Mouse (Mus musculus): ENCODE measurements around the gene Aff4. TPM values are rescaled to one million over a fixed set of nuclear protein-coding genes. Genes with fewer than 3 reads are reported as not detected.
A peak's percentile ranks its signal among the peaks of the same experiment; 100 is the strongest.

Aff4 gene
- polyA plus RNA-seq, 1 experiment, result 16.4 TPM

- H3K4me1 ChIP-seq (replicated peaks; ENCODE audit: control insufficient read depth, insufficient read depth, low read length), result peaks cover 4% of the 10 kb centered on the region; the same call in 1 of the 2 replicates
- peaks cover 4% of the 10 kb centered on the region; the same call in 1 of the 2 replicates for H3K36me3 ChIP-seq (ENCODE audit: control insufficient read depth, insufficient read depth, low read length)
- no peaks in the 10 kb centered on the region for H3K27me3 ChIP-seq (ENCODE audit: control insufficient read depth, insufficient read depth, low read length)
- peak overlapping the region; percentile 96 for H3K4me3 ChIP-seq (ENCODE audit: control insufficient read depth, insufficient read depth, low read length)
- TF ChIP-seq POLR2A (IDR thresholded peaks at IDR 0.05; ENCODE audit: control insufficient read depth, extremely low read depth, insufficient read depth, low read length, poor library complexity) (no peak), CTCF (IDR thresholded peaks at IDR 0.05; ENCODE audit: borderline replicate concordance, control insufficient read depth, extremely low read depth, insufficient read depth, low read length, poor library complexity) (no peak)
- peak overlapping the region; percentile 74 for H3K27ac ChIP-seq (ENCODE audit: control insufficient read depth, insufficient read depth, low read length)
- WGBS, result 4% methylated on average over 14 of the region's 14 CpGs
- DNase-seq, result no peak
Observed at GRCm38 (mm10) chr11:53351943-53352590, 1.4 kb downstream of the Aff4 start.

- DNase-seq, result no peak
- no peak overlapping the region for H3K4me3 ChIP-seq (ENCODE audit: control insufficient read depth, insufficient read depth, low read length)
- peaks cover 4% of the 10 kb centered on the region; the same call in 1 of the 2 replicates for H3K36me3 ChIP-seq (ENCODE audit: control insufficient read depth, insufficient read depth, low read length)
- no peaks in the 10 kb centered on the region for H3K27me3 ChIP-seq (ENCODE audit: control insufficient read depth, insufficient read depth, low read length)
- TF ChIP-seq CTCF (IDR thresholded peaks at IDR 0.05; ENCODE audit: borderline replicate concordance, control insufficient read depth, extremely low read depth, insufficient read depth, low read length, poor library complexity) (no peak), POLR2A (IDR thresholded peaks at IDR 0.05; ENCODE audit: control insufficient read depth, extremely low read depth, insufficient read depth, low read length, poor library complexity) (no peak)
- no peaks in the 10 kb centered on the region for H3K4me1 ChIP-seq (replicated peaks; ENCODE audit: control insufficient read depth, insufficient read depth, low read length)
- H3K27ac ChIP-seq (ENCODE audit: control insufficient read depth, insufficient read depth, low read length), result no peak overlapping the region
- WGBS, result 97% methylated on average over 5 of the region's 5 CpGs
Observed at GRCm38 (mm10) chr11:53358504-53359155, 8.0 kb downstream of the Aff4 start.

- H3K27ac ChIP-seq (ENCODE audit: control insufficient read depth, insufficient read depth, low read length), result no peak overlapping the region
- H3K27me3 ChIP-seq (ENCODE audit: control insufficient read depth, insufficient read depth, low read length), result no peaks in the 10 kb centered on the region
- no peak for DNase-seq
- H3K4me3 ChIP-seq (ENCODE audit: control insufficient read depth, insufficient read depth, low read length), result no peak overlapping the region
- 93% methylated on average over 2 of the region's 2 CpGs for WGBS
- 0 out of 2 replicates have a peak, but pooled peaks cover 2% of the 10 kb centered on the region for H3K4me1 ChIP-seq (replicated peaks; ENCODE audit: control insufficient read depth, insufficient read depth, low read length)
- peaks cover 12% of the 10 kb centered on the region for H3K36me3 ChIP-seq (ENCODE audit: control insufficient read depth, insufficient read depth, low read length)
- no peak for TF ChIP-seq POLR2A (IDR thresholded peaks at IDR 0.05; ENCODE audit: control insufficient read depth, extremely low read depth, insufficient read depth, low read length, poor library complexity)
- TF ChIP-seq CTCF (IDR thresholded peaks at IDR 0.05; ENCODE audit: borderline replicate concordance, control insufficient read depth, extremely low read depth, insufficient read depth, low read length, poor library complexity), result no peak
Observed at GRCm38 (mm10) chr11:53367032-53367431, 16.4 kb downstream of the Aff4 start.

- no peaks in the 10 kb centered on the region for H3K4me1 ChIP-seq (replicated peaks; ENCODE audit: control insufficient read depth, insufficient read depth, low read length)
- no peak for TF ChIP-seq CTCF (IDR thresholded peaks at IDR 0.05; ENCODE audit: borderline replicate concordance, control insufficient read depth, extremely low read depth, insufficient read depth, low read length, poor library complexity)
- TF ChIP-seq POLR2A (IDR thresholded peaks at IDR 0.05; ENCODE audit: control insufficient read depth, extremely low read depth, insufficient read depth, low read length, poor library complexity), result no peak
- 94% methylated on average over 1 of the region's 1 CpGs for WGBS
- no peaks in the 10 kb centered on the region for H3K27me3 ChIP-seq (ENCODE audit: control insufficient read depth, insufficient read depth, low read length)
- H3K27ac ChIP-seq (ENCODE audit: control insufficient read depth, insufficient read depth, low read length), result no peak overlapping the region
- H3K4me3 ChIP-seq (ENCODE audit: control insufficient read depth, insufficient read depth, low read length), result no peak overlapping the region
- DNase-seq, result no peak
- H3K36me3 ChIP-seq (ENCODE audit: control insufficient read depth, insufficient read depth, low read length), result peaks cover 17% of the 10 kb centered on the region
Observed at GRCm38 (mm10) chr11:53378918-53379317, 28.3 kb downstream of the Aff4 start.

- H3K36me3 ChIP-seq (ENCODE audit: control insufficient read depth, insufficient read depth, low read length), result peaks cover 8% of the 10 kb centered on the region
- H3K27me3 ChIP-seq (ENCODE audit: control insufficient read depth, insufficient read depth, low read length), result no peaks in the 10 kb centered on the region
- no peaks in the 10 kb centered on the region for H3K4me1 ChIP-seq (replicated peaks; ENCODE audit: control insufficient read depth, insufficient read depth, low read length)
- WGBS, result 99% methylated on average over 2 of the region's 2 CpGs
- no peak for TF ChIP-seq POLR2A (IDR thresholded peaks at IDR 0.05; ENCODE audit: control insufficient read depth, extremely low read depth, insufficient read depth, low read length, poor library complexity)
- TF ChIP-seq CTCF (IDR thresholded peaks at IDR 0.05; ENCODE audit: borderline replicate concordance, control insufficient read depth, extremely low read depth, insufficient read depth, low read length, poor library complexity), result no peak
- no peak overlapping the region for H3K27ac ChIP-seq (ENCODE audit: control insufficient read depth, insufficient read depth, low read length)
- no peak overlapping the region for H3K4me3 ChIP-seq (ENCODE audit: control insufficient read depth, insufficient read depth, low read length)
- no peak for DNase-seq
Observed at GRCm38 (mm10) chr11:53383758-53384428, 33.3 kb downstream of the Aff4 start.

- DNase-seq, result no peak
- 6% methylated on average over 1 of the region's 1 CpGs for WGBS
- no peaks in the 10 kb centered on the region for H3K27me3 ChIP-seq (ENCODE audit: control insufficient read depth, insufficient read depth, low read length)
- H3K4me3 ChIP-seq (ENCODE audit: control insufficient read depth, insufficient read depth, low read length), result no peak overlapping the region
- H3K4me1 ChIP-seq (replicated peaks; ENCODE audit: control insufficient read depth, insufficient read depth, low read length), result no peaks in the 10 kb centered on the region
- H3K27ac ChIP-seq (ENCODE audit: control insufficient read depth, insufficient read depth, low read length), result no peak overlapping the region
- TF ChIP-seq CTCF (IDR thresholded peaks at IDR 0.05; ENCODE audit: borderline replicate concordance, control insufficient read depth, extremely low read depth, insufficient read depth, low read length, poor library complexity), result no peak
- no peak for TF ChIP-seq POLR2A (IDR thresholded peaks at IDR 0.05; ENCODE audit: control insufficient read depth, extremely low read depth, insufficient read depth, low read length, poor library complexity)
- H3K36me3 ChIP-seq (ENCODE audit: control insufficient read depth, insufficient read depth, low read length), result peaks cover 37% of the 10 kb centered on the region
Observed at GRCm38 (mm10) chr11:53393856-53394255, 43.2 kb downstream of the Aff4 start.

All from thymus, adult 2 months (tissue).